Mouse (Mus musculus): Measurements from ENCODE around the gene Tomm20.
"Not testable (repeated sequence)": the region's sequence is repeated elsewhere in the genome, so short reads cannot be mapped to it uniquely, and the experiment has no call there.

Gene Tomm20

GRCm38 (mm10) chr8:126945730-126946163 is at the start of gene Tomm20:
Gene Tomm20 (minus strand): TSS chr8:126945844.
- peak; percentile 94 to 97 for DNase-seq (ENCODE audit: low spot score in 2 of 2)

GRCm38 (mm10) chr8:126994506-126994905 is 48.9 kb upstream of the Tomm20 start:
- no peak for DNase-seq (ENCODE audit: low spot score in 2 of 2)

GRCm38 (mm10) chr8:126989363-126990153 is 43.9 kb upstream of the Tomm20 start:
- DNase-seq (ENCODE audit: low spot score in 2 of 2) = no peak

- DNase-seq (ENCODE audit: low spot score in 2 of 2) = no peak
These were observed 42.8 kb upstream of the Tomm20 start for GRCm38 (mm10) chr8:126988346-126989006.

GRCm38 (mm10) chr8:126986495-126986894 is 40.9 kb upstream of the Tomm20 start:
- DNase-seq (ENCODE audit: low spot score in 2 of 2) = peak; percentile 44 to 69

GRCm38 (mm10) chr8:126980046-126980445 is 34.4 kb upstream of the Tomm20 start:
- DNase-seq (ENCODE audit: low spot score in 2 of 2) = no peak

- no peak for DNase-seq (ENCODE audit: low spot score in 2 of 2)
These were observed 33.7 kb upstream of the Tomm20 start for GRCm38 (mm10) chr8:126979091-126979920.

- DNase-seq (ENCODE audit: low spot score in 2 of 2) = not testable (repeated sequence)
These were observed 32.9 kb upstream of the Tomm20 start for GRCm38 (mm10) chr8:126978535-126978934.

GRCm38 (mm10) chr8:126978028-126978427 is 32.4 kb upstream of the Tomm20 start:
- DNase-seq (ENCODE audit: low spot score in 2 of 2) = no peak

GRCm38 (mm10) chr8:126976608-126977348 is 31.1 kb upstream of the Tomm20 start:
- no peak for DNase-seq (ENCODE audit: low spot score in 2 of 2)

GRCm38 (mm10) chr8:126975706-126976105 is 30.1 kb upstream of the Tomm20 start:
- no peak for DNase-seq (ENCODE audit: low spot score in 2 of 2)

- no peak for DNase-seq (ENCODE audit: low spot score in 2 of 2)
These were observed 28.9 kb upstream of the Tomm20 start for GRCm38 (mm10) chr8:126974511-126974910.

- DNase-seq (ENCODE audit: low spot score in 2 of 2) = no peak
These were observed 28.1 kb upstream of the Tomm20 start for GRCm38 (mm10) chr8:126973686-126974265.

GRCm38 (mm10) chr8:126972649-126973048 is 27.0 kb upstream of the Tomm20 start:
- no peak for DNase-seq (ENCODE audit: low spot score in 2 of 2)

GRCm38 (mm10) chr8:126972102-126972501 is 26.5 kb upstream of the Tomm20 start:
- DNase-seq (ENCODE audit: low spot score in 2 of 2) = no peak

GRCm38 (mm10) chr8:126971314-126971664 is 25.6 kb upstream of the Tomm20 start:
- DNase-seq (ENCODE audit: low spot score in 2 of 2) = no peak

GRCm38 (mm10) chr8:126970579-126971313 is 25.1 kb upstream of the Tomm20 start, which contains the start of gene Rbm34:
Gene Rbm34 (minus strand): TSS chr8:126971071.
- DNase-seq (ENCODE audit: low spot score in 2 of 2) = peak; percentile 87 to 91

- DNase-seq (ENCODE audit: low spot score in 2 of 2) = no peak
These were observed 23.9 kb upstream of the Tomm20 start for GRCm38 (mm10) chr8:126969546-126969945.

GRCm38 (mm10) chr8:126968107-126968506 is 22.5 kb upstream of the Tomm20 start:
- DNase-seq (ENCODE audit: low spot score in 2 of 2) = no peak

- no peak for DNase-seq (ENCODE audit: low spot score in 2 of 2)
These were observed 19.6 kb upstream of the Tomm20 start for GRCm38 (mm10) chr8:126965246-126965645.
